Mouse (Mus musculus): ENCODE results near the gene Ceacam2.

DNA sequence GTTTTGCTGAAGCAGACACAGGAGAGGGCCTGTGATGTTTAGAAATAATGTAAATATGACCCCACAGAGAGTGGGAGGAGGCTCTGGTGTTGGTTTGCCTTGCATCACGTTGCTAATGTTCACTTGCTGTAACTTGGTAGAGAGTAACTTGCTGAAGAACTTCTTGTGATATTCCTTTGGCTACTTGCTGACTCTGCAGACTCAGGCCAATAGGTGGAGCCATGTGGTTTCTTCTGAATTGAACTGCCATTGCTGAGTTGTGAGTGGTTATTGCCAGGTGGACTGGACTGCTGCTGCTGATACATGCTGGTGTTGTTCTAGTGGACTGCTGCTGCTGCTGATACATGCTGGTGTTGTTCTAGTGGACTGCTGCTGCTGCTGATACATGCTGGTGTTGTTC lies 53.5 kb downstream of the Ceacam2 start:
- TF ChIP-seq CTCF (IDR thresholded peaks at IDR 0.05; ENCODE audit: extremely low read depth, insufficient read depth, insufficient read length, insufficient replicate concordance) (peak; percentile 15; the same call in 1 of the 2 replicates), POLR2A (IDR thresholded peaks at IDR 0.05; ENCODE audit: low read depth, low read length) (no peak)
